ENCODE assay signal across 15 mouse cellular contexts in genomic region chr12:69481420-69481819, GRCm38 (mm10).
"Had no signal": no experiment of that assay in that cellular context is flagged by ENCODE, and none has a peak within 500 bp of the region (broad histone marks: within the 10 kb centered on the region; RNA-seq: fewer than 3 reads in every experiment).

No protein-coding gene starts in this region.

- H3K36me3 ChIP-seq: liver, embryonic 13.5 days; midbrain, embryonic 13.5 days had no signal

- ATAC-seq: intestine, postnatal 0 days; liver, postnatal 0 days; lung, postnatal 0 days; midbrain, embryonic 13.5 days had no signal

- H3K4me3 ChIP-seq: liver, embryonic 13.5 days; megakaryocyte, embryonic 14.5 days; midbrain, embryonic 13.5 days had no signal

- H3K9me3 ChIP-seq: liver, embryonic 13.5 days; midbrain, embryonic 13.5 days had no signal

- H3K4me2 ChIP-seq: liver, embryonic 13.5 days; midbrain, embryonic 13.5 days had no signal

- H3K27me3 ChIP-seq: liver, embryonic 13.5 days; megakaryocyte, embryonic 14.5 days; midbrain, embryonic 13.5 days had no signal

- H3K27ac ChIP-seq: liver, embryonic 13.5 days; macrophage; midbrain, embryonic 13.5 days had no signal

- DNase-seq: kidney, adult 8-10 months; kidney, postnatal 25 days; layer of hippocampus, postnatal 36 days; liver; liver, embryonic 13.5 days; liver, postnatal 0 days; right cerebral cortex, adult 18-20 months; right cerebral cortex, postnatal 25 days; thymus, adult 2 months; thymus, postnatal 25 days had no signal

- H3K9ac ChIP-seq: liver, embryonic 13.5 days; liver, postnatal 0 days; midbrain, embryonic 13.5 days had no signal
